Mouse (Mus musculus) myocyte (in vitro differentiated cells): ENCODE measurements at regions not wholly inside any gene's neighbourhood (a gene's known extent, or its start where the extent isn't known, plus 50 kb on each side); places are given as distances from the start of the nearest gene placed in this dataset.

Experiments
- H3K27me3 ChIP-seq: one replicate; pipeline ENCODE4 v1.6.1; 2011; ENCODE audit not compliant: control insufficient read depth, insufficient read depth, insufficient read length
- H3K36me3 ChIP-seq: one replicate; pipeline ENCODE4 v1.6.1; 2011; ENCODE audit not compliant: control insufficient read depth, insufficient read depth
- H3K4me2 ChIP-seq: one replicate; pipeline ENCODE4 v1.6.1; 2011; ENCODE audit warnings: low read depth, control low read depth
- H3K4me3 ChIP-seq: one replicate; pipeline ENCODE4 v1.5.1; 2011; ENCODE audit warnings: mild to moderate bottlenecking, control low read depth, moderate library complexity
- H3K79me2 ChIP-seq: one replicate; pipeline ENCODE4 v1.6.1; 2011; ENCODE audit not compliant: control insufficient read depth, insufficient read depth
- H3ac ChIP-seq: one replicate; pipeline ENCODE4 v1.6.1; 2011; ENCODE audit not compliant: control insufficient read depth, insufficient read length
- CEBPB ChIP-seq: IDR thresholded peaks from 2 replicates; pipeline ENCODE4 v1.6.1; 2011; ENCODE audit warnings: mild to moderate bottlenecking, moderate library complexity; ENCODE audit not compliant: poor library complexity, insufficient read depth, severe bottlenecking
- E2F4 ChIP-seq: IDR thresholded peaks from one replicate; pipeline ENCODE4 v1.6.1; 2011; ENCODE audit warnings: mild to moderate bottlenecking, control low read depth, moderate library complexity; ENCODE audit not compliant: insufficient read depth
- MAX ChIP-seq: IDR thresholded peaks from one replicate; pipeline ENCODE4 v1.6.1; 2011; ENCODE audit warnings: low read depth, mild to moderate bottlenecking, control low read depth
- MYOD1 ChIP-seq, 3 experiments: IDR thresholded peaks; one replicate each; pipeline ENCODE4 v1.6.1; 2011; ENCODE audit warnings: control low read depth in 2 of 3, low read depth in 2 of 3, mild to moderate bottlenecking in 2 of 3, moderate library complexity in 1 of 3; ENCODE audit not compliant: insufficient read length in 2 of 3, control insufficient read depth in 1 of 3
- MYOG ChIP-seq, 3 experiments: IDR thresholded peaks; one replicate each; pipeline ENCODE4 v1.6.1; 2011; ENCODE audit warnings: control low read depth in 2 of 3, low read depth in 2 of 3, mild to moderate bottlenecking in 2 of 3; ENCODE audit not compliant: insufficient read length in 2 of 3, control insufficient read depth in 1 of 3, insufficient read depth in 1 of 3
- POLR2A ChIP-seq: IDR thresholded peaks from one replicate; pipeline ENCODE4 v1.6.1; 2011; ENCODE audit warnings: low read depth, mild to moderate bottlenecking, control low read depth, moderate library complexity; ENCODE audit not compliant: insufficient read length
- POLR2AphosphoS2 ChIP-seq: IDR thresholded peaks from one replicate; pipeline ENCODE4 v1.6.1; 2011; ENCODE audit warnings: low read depth, control low read depth; ENCODE audit not compliant: insufficient read length
- REST ChIP-seq: IDR thresholded peaks from one replicate; pipeline ENCODE4 v1.6.1; 2011; ENCODE audit warnings: mild to moderate bottlenecking, control low read depth, moderate library complexity; ENCODE audit not compliant: insufficient read depth, insufficient read length
- SRF ChIP-seq: IDR thresholded peaks from one replicate; pipeline ENCODE4 v1.6.1; 2011; ENCODE audit warnings: low read depth; ENCODE audit not compliant: control insufficient read depth, insufficient read length
- TCF12 ChIP-seq: IDR thresholded peaks from one replicate; pipeline ENCODE4 v1.6.1; 2011; ENCODE audit warnings: mild to moderate bottlenecking, control low read depth; ENCODE audit not compliant: poor library complexity, insufficient read depth, severe bottlenecking
- TCF3 ChIP-seq: IDR thresholded peaks from one replicate; pipeline ENCODE4 v1.6.1; 2011; ENCODE audit warnings: low read depth, control low read depth; ENCODE audit not compliant: insufficient read length
- USF1 ChIP-seq: IDR thresholded peaks from one replicate; pipeline ENCODE4 v1.6.1; 2011; ENCODE audit warnings: low read depth, mild to moderate bottlenecking, control low read depth, moderate library complexity

GRCm38 (mm10) chr17:61696717-61697116, 1184.4 kb downstream of the Efna5 start:
- TF ChIP-seq POLR2AphosphoS2 (no peak), MYOG (IDR thresholded peaks at IDR 0.05; ENCODE audit: control insufficient read depth in 1 of 3, insufficient read depth in 1 of 3, insufficient read length in 2 of 3, low read depth in 2 of 3) (no peak), SRF (no peak), CEBPB (no peak), REST (no peak), MAX (no peak), MYOD1 (IDR thresholded peaks at IDR 0.05; ENCODE audit: control insufficient read depth in 1 of 3, insufficient read length in 2 of 3, low read depth in 2 of 3) (no peak)
- Histone ChIP-seq H3ac (no peak overlapping the region), H3K36me3 (no peaks in the 10 kb centered on the region)

GRCm38 (mm10) chr17:61686325-61686724, 1194.8 kb downstream of the Efna5 start:
- Histone ChIP-seq H3K79me2 (no peaks in the 10 kb centered on the region), H3K36me3 (no peaks in the 10 kb centered on the region), H3K27me3 (no peaks in the 10 kb centered on the region), H3ac (no peak overlapping the region), H3K4me2 (no peak overlapping the region), H3K4me3 (no peak overlapping the region)
- TF ChIP-seq POLR2AphosphoS2 = no peak
- TF ChIP-seq E2F4 = no peak
- TF ChIP-seq CEBPB = no peak
- TF ChIP-seq MYOG (IDR thresholded peaks at IDR 0.05; ENCODE audit: control insufficient read depth in 1 of 3, insufficient read depth in 1 of 3, insufficient read length in 2 of 3, low read depth in 2 of 3) = no peak
- no peak for TF ChIP-seq USF1
- TF ChIP-seq TCF12 = no peak
- TF ChIP-seq SRF = no peak
- TF ChIP-seq REST = no peak
- no peak for TF ChIP-seq TCF3
- no peak for TF ChIP-seq POLR2A
- TF ChIP-seq MAX = no peak
- TF ChIP-seq MYOD1 (IDR thresholded peaks at IDR 0.05; ENCODE audit: control insufficient read depth in 1 of 3, insufficient read length in 2 of 3, low read depth in 2 of 3) = no peak

More at GRCm38 (mm10) chr17:61696717-61697116, 1184.4 kb downstream of the Efna5 start:
- H3K79me2 ChIP-seq = no peaks in the 10 kb centered on the region
- no peaks in the 10 kb centered on the region for H3K27me3 ChIP-seq
- no peak overlapping the region for H3K4me3 ChIP-seq
- no peak overlapping the region for H3K4me2 ChIP-seq

- no peaks in the 10 kb centered on the region for H3K36me3 ChIP-seq
- TF ChIP-seq USF1 (no peak), CEBPB (no peak), TCF3 (no peak), POLR2A (no peak), MYOD1 (IDR thresholded peaks at IDR 0.05; ENCODE audit: control insufficient read depth in 1 of 3, insufficient read length in 2 of 3, low read depth in 2 of 3) (no peak), E2F4 (no peak), TCF12 (no peak), MYOG (IDR thresholded peaks at IDR 0.05; ENCODE audit: control insufficient read depth in 1 of 3, insufficient read depth in 1 of 3, insufficient read length in 2 of 3, low read depth in 2 of 3) (no peak), REST (no peak), SRF (no peak), POLR2AphosphoS2 (no peak), MAX (no peak)
Observed at GRCm38 (mm10) chr17:61684524-61684923, 1196.6 kb downstream of the Efna5 start.

GRCm38 (mm10) chr17:61670651-61671050, 1210.5 kb downstream of the Efna5 start:
- no peaks in the 10 kb centered on the region for H3K79me2 ChIP-seq
- H3K4me3 ChIP-seq = no peak overlapping the region
- no peak for TF ChIP-seq USF1
- no peak for TF ChIP-seq TCF3
- no peak for TF ChIP-seq E2F4
- no peak for TF ChIP-seq MAX
- no peak for TF ChIP-seq MYOD1 (IDR thresholded peaks at IDR 0.05; ENCODE audit: control insufficient read depth in 1 of 3, insufficient read length in 2 of 3, low read depth in 2 of 3)
- TF ChIP-seq SRF = no peak
- no peak for TF ChIP-seq TCF12
- TF ChIP-seq REST = no peak
- no peak for TF ChIP-seq MYOG (IDR thresholded peaks at IDR 0.05; ENCODE audit: control insufficient read depth in 1 of 3, insufficient read depth in 1 of 3, insufficient read length in 2 of 3, low read depth in 2 of 3)
- TF ChIP-seq POLR2AphosphoS2 = no peak
- TF ChIP-seq POLR2A = no peak
- no peak for TF ChIP-seq CEBPB
- no peak overlapping the region for H3K4me2 ChIP-seq
- no peak overlapping the region for H3ac ChIP-seq
- no peaks in the 10 kb centered on the region for H3K36me3 ChIP-seq
- H3K27me3 ChIP-seq = no peaks in the 10 kb centered on the region

More at GRCm38 (mm10) chr17:61684524-61684923, 1196.6 kb downstream of the Efna5 start:
- Histone ChIP-seq H3K27me3 (no peaks in the 10 kb centered on the region), H3K4me3 (no peak overlapping the region), H3ac (no peak overlapping the region), H3K4me2 (no peak overlapping the region), H3K79me2 (no peaks in the 10 kb centered on the region)

- Histone ChIP-seq H3K79me2 (no peaks in the 10 kb centered on the region), H3K4me3 (no peak overlapping the region), H3K27me3 (no peaks in the 10 kb centered on the region), H3K36me3 (no peaks in the 10 kb centered on the region), H3ac (no peak overlapping the region), H3K4me2 (no peak overlapping the region)
- TF ChIP-seq TCF12 = no peak
- TF ChIP-seq MYOD1 (IDR thresholded peaks at IDR 0.05; ENCODE audit: control insufficient read depth in 1 of 3, insufficient read length in 2 of 3, low read depth in 2 of 3) = no peak
- TF ChIP-seq REST = no peak
- no peak for TF ChIP-seq POLR2AphosphoS2
Observed at GRCm38 (mm10) chr17:61667428-61667827, 1213.7 kb downstream of the Efna5 start.
